Mouse (Mus musculus): ENCODE measurements around the gene Pof1b.

Pof1b gene

GRCm38 (mm10) chrX:112698508-112698907 is at the start of gene Pof1b:
Gene Pof1b (minus strand): TSS chrX:112698651.
- peak; percentile 35 for DNase-seq (ENCODE audit: low spot score)

- no peak for DNase-seq (ENCODE audit: low spot score)
Measured at GRCm38 (mm10) chrX:112716587-112716986, 18.1 kb upstream of the Pof1b start.

GRCm38 (mm10) chrX:112694392-112694791 is 4.1 kb downstream of the Pof1b start:
- no peak for DNase-seq (ENCODE audit: low spot score)

GRCm38 (mm10) chrX:112680605-112681004 is 17.8 kb downstream of the Pof1b start:
- DNase-seq (ENCODE audit: low spot score): no peak

- peak; percentile 13 for DNase-seq (ENCODE audit: low spot score)
Measured at GRCm38 (mm10) chrX:112675525-112675924, 22.9 kb downstream of the Pof1b start.

- DNase-seq (ENCODE audit: low spot score): peak; percentile 6
Measured at GRCm38 (mm10) chrX:112601306-112602120, 96.9 kb downstream of the Pof1b start.

- DNase-seq (ENCODE audit: low spot score): peak; percentile 27
Measured at GRCm38 (mm10) chrX:112600511-112601305, 97.7 kb downstream of the Pof1b start, which contains the start of gene Zfp711. Gene Zfp711 (plus strand): TSS chrX:112600526.

Measured in lung, postnatal 25 days (tissue).